Mouse (Mus musculus): ENCODE measurements around the gene Dclre1b.

Gene Dclre1b

DNA sequence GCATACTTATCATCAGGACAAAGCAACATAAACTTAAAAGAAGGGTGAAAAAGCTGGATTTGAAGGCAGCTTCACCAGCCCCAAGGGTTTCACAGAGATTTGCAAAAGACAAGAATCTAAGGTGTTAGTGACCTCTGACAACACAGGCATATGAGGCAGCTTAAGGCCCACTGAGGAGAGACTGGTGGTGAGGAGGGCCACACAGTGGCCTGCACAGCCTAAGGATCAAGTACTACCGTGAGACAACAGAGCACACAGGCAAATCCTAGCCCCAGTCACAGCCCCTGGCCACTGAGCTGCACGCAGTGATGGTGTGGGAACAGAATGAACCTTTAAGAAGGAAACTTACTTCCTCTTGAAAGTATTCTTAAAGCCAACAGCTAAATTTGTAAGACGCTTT is 35.7 kb downstream of the Dclre1b start:
- no peak for DNase-seq (ENCODE audit: low spot score)

GRCm38 (mm10) chr3:103772846-103773245 is 36.4 kb downstream of the Dclre1b start:
- no peak for DNase-seq (ENCODE audit: low spot score)

- no peak for DNase-seq (ENCODE audit: low spot score)
Observed at GRCm38 (mm10) chr3:103771531-103772130, 37.6 kb downstream of the Dclre1b start.

DNA sequence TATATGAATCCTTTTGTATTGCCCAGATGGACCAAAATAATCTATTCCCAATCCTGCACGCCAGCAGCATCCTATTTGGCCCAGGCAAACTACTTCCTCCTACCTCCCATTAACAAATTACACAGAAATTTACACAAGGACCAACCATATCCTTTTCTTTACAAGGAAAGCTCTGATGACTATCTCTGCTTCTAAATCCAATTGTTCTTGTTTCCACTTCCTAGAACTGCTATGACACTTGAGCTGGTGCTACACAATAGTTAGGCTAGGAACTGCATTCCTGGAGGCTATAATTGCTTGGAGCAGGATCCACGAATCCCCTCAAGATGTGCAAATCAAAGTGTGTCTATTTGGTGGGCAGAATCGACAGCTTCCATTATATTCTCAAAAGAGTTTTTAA is 42.5 kb downstream of the Dclre1b start:
- no peak for DNase-seq (ENCODE audit: low spot score)

DNA sequence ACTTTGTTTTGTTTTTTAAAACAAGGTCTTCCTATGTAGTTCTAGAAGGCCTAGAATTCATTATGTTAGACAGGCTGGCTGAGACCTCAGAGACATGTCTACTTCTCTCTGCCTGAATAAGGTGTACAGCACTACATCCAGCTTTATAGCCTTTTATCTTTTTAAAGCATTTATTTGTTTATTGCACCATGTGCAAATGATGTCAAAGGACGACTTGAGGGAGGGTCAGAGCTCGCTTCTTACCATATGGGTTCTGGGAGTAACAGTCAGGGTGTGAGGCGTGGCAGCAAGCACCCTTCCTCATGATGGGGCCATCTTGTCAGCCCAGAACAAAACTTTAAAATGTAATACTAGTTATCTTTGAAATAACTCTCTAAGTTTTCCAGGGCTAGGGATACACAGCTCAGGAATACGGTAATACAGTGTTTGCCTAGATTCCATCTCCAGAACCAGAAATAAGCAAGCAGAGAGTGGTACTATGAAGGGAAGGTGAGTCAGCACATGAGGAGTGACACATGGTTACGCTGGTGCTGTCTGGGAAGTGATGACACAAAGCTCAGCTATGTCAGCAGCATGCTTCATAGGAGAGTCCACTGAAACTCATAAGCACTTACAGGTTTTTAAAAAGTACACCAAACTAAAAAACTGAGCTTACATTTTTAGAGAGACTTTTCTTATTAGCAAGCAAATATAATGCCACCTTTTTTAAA is 49.8 kb downstream of the Dclre1b start:
- DNase-seq (ENCODE audit: low spot score), result no peak

DNA sequence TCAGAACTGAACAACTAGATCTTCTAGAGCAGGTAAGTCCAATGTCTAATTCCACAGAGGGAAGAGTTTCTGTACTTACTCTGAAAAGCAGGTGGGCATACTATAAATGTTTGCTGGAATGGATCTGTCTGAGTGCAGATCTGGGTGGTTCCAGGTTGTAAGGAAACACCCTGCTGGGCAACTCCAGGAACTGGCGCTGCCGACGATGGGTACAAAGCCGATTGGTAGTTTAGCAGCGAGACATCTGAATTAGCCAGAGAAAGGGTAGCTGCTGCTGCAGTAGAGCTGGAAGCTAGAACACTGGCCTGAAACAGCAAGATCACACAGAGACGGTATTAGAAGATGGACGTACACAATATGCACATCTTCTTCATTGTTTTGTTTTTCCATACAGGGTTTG is 50.8 kb downstream of the Dclre1b start:
- DNase-seq (ENCODE audit: low spot score), result no peak

- DNase-seq (ENCODE audit: low spot score), result no peak
Observed at GRCm38 (mm10) chr3:103756920-103757319, 52.3 kb downstream of the Dclre1b start.

DNA sequence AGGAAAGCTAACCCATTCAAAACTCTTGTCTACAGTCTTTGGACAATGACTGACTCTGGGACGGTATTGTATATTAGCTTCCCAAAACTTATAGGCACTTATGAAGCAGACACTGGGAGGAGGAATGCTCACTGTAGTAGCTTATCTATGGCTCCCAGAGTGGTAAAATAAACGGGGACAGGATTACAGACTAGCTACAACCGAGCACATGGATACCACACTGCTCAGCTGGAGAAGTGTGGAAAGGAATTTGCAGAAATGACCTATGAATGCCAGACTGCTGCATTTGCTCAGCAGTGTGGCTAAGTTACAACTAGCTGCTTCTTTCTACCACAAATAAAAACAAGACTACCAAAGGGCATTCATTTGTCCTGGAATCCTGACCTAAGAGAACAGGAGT is 53.9 kb downstream of the Dclre1b start:
- no peak for DNase-seq (ENCODE audit: low spot score)

- no peak for DNase-seq (ENCODE audit: low spot score)
Observed at GRCm38 (mm10) chr3:103751558-103751957, 57.7 kb downstream of the Dclre1b start.
